ENCODE assay signal across 9 mouse cellular contexts in the genomic region with DNA sequence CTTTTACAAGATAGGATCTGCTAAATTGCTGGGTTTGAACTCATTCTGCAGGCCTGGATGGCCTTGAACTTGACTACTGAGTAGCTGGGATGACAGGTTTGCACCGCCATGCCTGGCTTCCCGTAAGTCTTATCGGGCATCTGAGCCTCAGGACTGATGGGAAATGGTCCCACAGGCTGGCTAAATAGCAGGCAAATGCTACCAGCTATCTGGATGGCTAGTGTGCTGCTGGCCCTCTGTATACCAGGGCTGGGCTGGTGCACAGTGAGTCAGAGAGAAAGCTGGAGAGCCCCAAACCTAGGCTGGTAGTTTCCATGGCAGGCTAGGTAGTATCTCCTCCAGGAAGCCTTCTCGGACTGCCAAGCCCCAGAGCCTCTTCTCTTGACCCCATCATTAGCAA. TPM values are rescaled to one million over a fixed set of nuclear protein-coding genes. Genes with fewer than 3 reads are reported as not detected.
A peak's percentile ranks its signal among the peaks of the same experiment; 100 is the strongest.
DNase-seq lines count a peak whose midpoint lies in the region; ATAC-seq lines count a peak whose summit lies in the region.
"Had no signal": no experiment of that assay in that cellular context is flagged by ENCODE, and none has a peak within 500 bp of the region (broad histone marks: within the 10 kb centered on the region; RNA-seq: fewer than 3 reads in every experiment).

No protein-coding gene starts in this region.

- intact Hi-C loops in gastrocnemius, postnatal 14 days (cut with DNase I; ENCODE audit: low total_unique reads) = no loop called here

- peaks cover 3% of the 10 kb centered on the region; the same call in 1 of the 2 replicates for H3K36me3 ChIP-seq in heart, embryonic 16.5 days (ENCODE audit: control insufficient read depth, insufficient read depth)
- peaks cover 30% of the 10 kb centered on the region for H3K36me3 ChIP-seq in embryonic facial prominence, embryonic 12.5 days
- H3K36me3 ChIP-seq in hindbrain, embryonic 11.5 days (ENCODE audit: control insufficient read depth, insufficient read depth, low read length) = peaks cover 6% of the 10 kb centered on the region; the same call in 1 of the 2 replicates
- no peaks in the 10 kb centered on the region for H3K36me3 ChIP-seq in liver, embryonic 16.5 days (ENCODE audit: control insufficient read depth, insufficient read depth)

- 79% methylated on average over 4 of the region's 4 CpGs for WGBS in heart, embryonic 16.5 days
- WGBS in embryonic facial prominence, embryonic 12.5 days = 91% methylated on average over 4 of the region's 4 CpGs
- WGBS in hindbrain, embryonic 11.5 days = 96% methylated on average over 4 of the region's 4 CpGs
- 48% methylated on average over 4 of the region's 4 CpGs for WGBS in liver, embryonic 16.5 days (ENCODE audit: insufficient replicate concordance)

- no peak overlapping the region for H3K4me3 ChIP-seq in heart, embryonic 16.5 days (ENCODE audit: low read length)
- H3K4me3 ChIP-seq in embryonic facial prominence, embryonic 12.5 days = no peak overlapping the region
- H3K4me3 ChIP-seq in hindbrain, embryonic 11.5 days (ENCODE audit: low read depth, low read length) = no peak overlapping the region
- no peak overlapping the region for H3K4me3 ChIP-seq in liver, embryonic 16.5 days (ENCODE audit: low read depth, low read length)

- DNase-seq in heart, adult 18-20 months = no peak
- DNase-seq in hindbrain, embryonic 11.5 days (ENCODE audit: low spot score) = no peak
- DNase-seq in gastrocnemius, adult 18-20 months (ENCODE audit: low spot score) = no peak
- no peak for DNase-seq in gastrocnemius, postnatal 14 days
- DNase-seq in thymus, adult 18-20 months = no peak

- H3K4me1 ChIP-seq in heart, embryonic 16.5 days (ENCODE audit: control insufficient read depth, insufficient read depth, low read length) = peaks cover 57% of the 10 kb centered on the region
- H3K4me1 ChIP-seq in embryonic facial prominence, embryonic 12.5 days = peaks cover 73% of the 10 kb centered on the region
- H3K4me1 ChIP-seq in hindbrain, embryonic 11.5 days (replicated peaks; ENCODE audit: control insufficient read depth, insufficient read depth, low read length) = peaks cover 16% of the 10 kb centered on the region
- H3K4me1 ChIP-seq in liver, embryonic 16.5 days (ENCODE audit: control insufficient read depth, low read depth, low read length) = peaks cover 73% of the 10 kb centered on the region

- H3K27ac ChIP-seq in heart, embryonic 16.5 days (ENCODE audit: low read length) = 0 out of 2 replicates have a peak overlapping the region, but pooled peaks have one; percentile 32
- no peak overlapping the region for H3K27ac ChIP-seq in embryonic facial prominence, embryonic 12.5 days
- no peak overlapping the region for H3K27ac ChIP-seq in hindbrain, embryonic 11.5 days (ENCODE audit: low read depth, low read length)
- peak overlapping the region; percentile 62; the same call in 1 of the 2 replicates for H3K27ac ChIP-seq in liver, embryonic 16.5 days (ENCODE audit: low read length)

- no peak overlapping the region for H3K9ac ChIP-seq in heart, embryonic 16.5 days (ENCODE audit: low read length)
- peak overlapping the region; percentile 24; the same call in 1 of the 2 replicates for H3K9ac ChIP-seq in embryonic facial prominence, embryonic 12.5 days
- no peak overlapping the region for H3K9ac ChIP-seq in hindbrain, embryonic 11.5 days (ENCODE audit: low read depth, low read length)
- peak overlapping the region; percentile 1; the same call in 1 of the 2 replicates for H3K9ac ChIP-seq in liver, embryonic 16.5 days (ENCODE audit: low read depth, low read length)

- H3K27me3 ChIP-seq in heart, embryonic 16.5 days (ENCODE audit: control insufficient read depth, insufficient read depth, low read length) = no peaks in the 10 kb centered on the region
- H3K27me3 ChIP-seq in embryonic facial prominence, embryonic 12.5 days = no peaks in the 10 kb centered on the region
- H3K27me3 ChIP-seq in hindbrain, embryonic 11.5 days (ENCODE audit: control insufficient read depth, insufficient read depth, low read length) = no peaks in the 10 kb centered on the region
- H3K27me3 ChIP-seq in liver, embryonic 16.5 days (ENCODE audit: control insufficient read depth, insufficient read depth, low read depth, low read length) = no peaks in the 10 kb centered on the region

- H3K4me2 ChIP-seq in heart, embryonic 16.5 days (ENCODE audit: low read depth, low read length) = no peak overlapping the region
- H3K4me2 ChIP-seq in embryonic facial prominence, embryonic 12.5 days (replicated peaks) = peak overlapping the region; percentile 97; the same call in 1 of the 2 replicates
- H3K4me2 ChIP-seq in hindbrain, embryonic 11.5 days (replicated peaks; ENCODE audit: low read depth, low read length) = 0 out of 2 replicates have a peak overlapping the region, but pooled peaks have one; percentile 0
- peak overlapping the region; percentile 56 for H3K4me2 ChIP-seq in liver, embryonic 16.5 days (ENCODE audit: low read depth, low read length)

- no peaks in the 10 kb centered on the region for H3K9me3 ChIP-seq in heart, embryonic 16.5 days (replicated peaks; ENCODE audit: control insufficient read depth, low read length)
- H3K9me3 ChIP-seq in embryonic facial prominence, embryonic 12.5 days = no peaks in the 10 kb centered on the region
- H3K9me3 ChIP-seq in hindbrain, embryonic 11.5 days (ENCODE audit: control insufficient read depth, low read length) = no peaks in the 10 kb centered on the region
- no peaks in the 10 kb centered on the region for H3K9me3 ChIP-seq in liver, embryonic 16.5 days (replicated peaks; ENCODE audit: control insufficient read depth, low read length)

- no peak for ATAC-seq in heart, embryonic 16.5 days (replicated peaks; ENCODE audit: extremely low read depth, insufficient read depth, low FRiP score)
- no peak for ATAC-seq in embryonic facial prominence, embryonic 12.5 days (ENCODE audit: insufficient number of reproducible peaks, insufficient read depth, low FRiP score, low TSS enrichment)
- ATAC-seq in hindbrain, embryonic 11.5 days (ENCODE audit: low FRiP score) = no peak
- ATAC-seq in liver, embryonic 16.5 days (ENCODE audit: low read depth) = no peak

RNA-seq across cellular contexts. Expression of a gene that starts 3.4 kb away (rescaled TPM):
- 16.3 and 17.9 TPM in 2 replicates for polyA plus RNA-seq in heart, embryonic 16.5 days (2015; fragmentation: Nextera tagmentation; extraction: Ambion mirVana)
- total RNA-seq in heart, adult 18-20 months (2021) = 1 to 10 TPM; 7.6 to 7.7 TPM
- 60.6 and 62.6 TPM in 2 replicates for polyA plus RNA-seq in embryonic facial prominence, embryonic 12.5 days (2016; fragmentation: Nextera tagmentation; extraction: Ambion mirVana)
- polyA plus RNA-seq in hindbrain, embryonic 11.5 days (2014; fragmentation: Nextera tagmentation; extraction: Ambion mirVana) = 52.9 and 53.1 TPM in 2 replicates
- polyA plus RNA-seq in liver, embryonic 16.5 days (2015; fragmentation: Nextera tagmentation; extraction: Ambion mirVana) = 4.5 and 5.6 TPM in 2 replicates
- 1 to 10 TPM; 4.1 to 5.4 TPM for total RNA-seq in gastrocnemius, adult 18-20 months (2021)
- total RNA-seq in gastrocnemius, postnatal 14 days (2021) = 10 to 100 TPM; 16.9 to 22.5 TPM

RNA-seq across cellular contexts. Expression of a gene that starts 38.3 kb away (rescaled TPM):
- polyA plus RNA-seq in heart, embryonic 16.5 days (2015; fragmentation: Nextera tagmentation; extraction: Ambion mirVana) = 6.2 and 7.7 TPM in 2 replicates
- 1 to 10 TPM; 6.7 to 9.9 TPM for total RNA-seq in heart, adult 18-20 months (2021)
- polyA plus RNA-seq in embryonic facial prominence, embryonic 12.5 days (2016; fragmentation: Nextera tagmentation; extraction: Ambion mirVana) = 14.0 and 14.2 TPM in 2 replicates
- 34.1 and 38.8 TPM in 2 replicates for polyA plus RNA-seq in hindbrain, embryonic 11.5 days (2014; fragmentation: Nextera tagmentation; extraction: Ambion mirVana)
- polyA plus RNA-seq in liver, embryonic 16.5 days (2015; fragmentation: Nextera tagmentation; extraction: Ambion mirVana) = 8.3 and 9.7 TPM in 2 replicates
- 1 to 10 TPM; 3.3 to 3.5 TPM for total RNA-seq in gastrocnemius, adult 18-20 months (2021)
- 1 to 10 TPM; 5.6 to 9.8 TPM for total RNA-seq in gastrocnemius, postnatal 14 days (2021)
- total RNA-seq: CH12.LX had no signal

RNA-seq across cellular contexts. Expression of a gene that starts 56.7 kb away (rescaled TPM):
- 9.6 and 10.3 TPM in 2 replicates for polyA plus RNA-seq in heart, embryonic 16.5 days (2015; fragmentation: Nextera tagmentation; extraction: Ambion mirVana)
- total RNA-seq in heart, adult 18-20 months (2021) = 1 to 10 TPM; 4.0 to 5.3 TPM
- 25.9 and 29.7 TPM in 2 replicates for polyA plus RNA-seq in embryonic facial prominence, embryonic 12.5 days (2016; fragmentation: Nextera tagmentation; extraction: Ambion mirVana)
- 15.1 and 16.8 TPM in 2 replicates for polyA plus RNA-seq in hindbrain, embryonic 11.5 days (2014; fragmentation: Nextera tagmentation; extraction: Ambion mirVana)
- 4.1 and 5.2 TPM in 2 replicates for polyA plus RNA-seq in liver, embryonic 16.5 days (2015; fragmentation: Nextera tagmentation; extraction: Ambion mirVana)
- total RNA-seq in gastrocnemius, adult 18-20 months (2021) = 1 to 10 TPM; 1.6 to 2.2 TPM
- total RNA-seq in gastrocnemius, postnatal 14 days (2021) = 1 to 10 TPM; 4.4 to 5.1 TPM

RNA-seq across cellular contexts. Expression of a gene that starts 59.4 kb away (rescaled TPM):
- 15.3 and 16.6 TPM in 2 replicates for polyA plus RNA-seq in heart, embryonic 16.5 days (2015; fragmentation: Nextera tagmentation; extraction: Ambion mirVana)
- total RNA-seq in heart, adult 18-20 months (2021) = 1 to 10 TPM; 6.4 to 7.8 TPM
- polyA plus RNA-seq in embryonic facial prominence, embryonic 12.5 days (2016; fragmentation: Nextera tagmentation; extraction: Ambion mirVana) = 23.8 and 24.5 TPM in 2 replicates
- 8.8 and 9.6 TPM in 2 replicates for polyA plus RNA-seq in hindbrain, embryonic 11.5 days (2014; fragmentation: Nextera tagmentation; extraction: Ambion mirVana)
- polyA plus RNA-seq in liver, embryonic 16.5 days (2015; fragmentation: Nextera tagmentation; extraction: Ambion mirVana) = 7.2 and 7.8 TPM in 2 replicates
- 1 to 10 TPM; 4.5 to 5.3 TPM for total RNA-seq in gastrocnemius, adult 18-20 months (2021)
- total RNA-seq in gastrocnemius, postnatal 14 days (2021) = 1 to 10 TPM; 6.7 TPM

Comparison
In these comparisons a context has a peak if more than half of its experiments do, and no peak if none do; other contexts are left out.
1. H3K27ac ChIP-seq: peak in heart, embryonic 16.5 days (single experiment) and liver, embryonic 16.5 days (single experiment); none in embryonic facial prominence, embryonic 12.5 days (single experiment) and hindbrain, embryonic 11.5 days (single experiment).
2. H3K9ac ChIP-seq: peak in embryonic facial prominence, embryonic 12.5 days (single experiment) and liver, embryonic 16.5 days (single experiment); none in heart, embryonic 16.5 days (single experiment) and hindbrain, embryonic 11.5 days (single experiment).